Mouse (Mus musculus): ENCODE data around the gene Grid2.

DNA sequence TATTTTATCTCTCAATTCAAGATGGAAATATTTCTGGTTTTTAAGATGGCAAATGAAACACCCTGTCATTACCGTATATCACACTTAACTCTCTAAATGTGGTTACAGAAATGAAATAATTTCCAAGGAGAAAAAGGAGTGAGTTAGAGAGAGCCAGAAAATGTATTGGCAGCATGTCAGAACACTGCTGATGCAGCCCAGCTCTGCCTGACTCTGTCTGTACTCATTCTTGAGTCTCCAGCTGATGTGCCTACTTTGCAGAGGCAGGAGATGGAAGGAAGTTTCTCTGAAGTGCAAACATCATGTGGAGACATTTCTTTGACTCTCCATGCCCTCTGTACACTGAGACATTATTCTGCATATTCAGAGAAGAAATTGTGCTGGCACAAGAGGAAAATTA, 226.5 kb downstream of the Grid2 start:
- TF ChIP-seq CTCF (IDR thresholded peaks at IDR 0.05; ENCODE audit: control insufficient read depth, insufficient read depth, insufficient replicate concordance, low read depth, low read length), result no peak
- TF ChIP-seq POLR2A (IDR thresholded peaks at IDR 0.05; ENCODE audit: control insufficient read depth, low read depth, low read length), result no peak
